Mouse (Mus musculus) midbrain, embryonic 13.5 days (tissue): ENCODE measurements around the gene Hand2. TPM values are rescaled to one million over a fixed set of nuclear protein-coding genes. Genes with fewer than 3 reads are reported as not detected.

Experiments
- ATAC-seq: fragments of 200-750 bp; cut with Nextera tagmentation; 2 replicates; pipeline ENCODE4 v1.8.0; 2017; ENCODE audit warnings: mild to moderate bottlenecking, moderate TSS enrichment, moderate library complexity
- H3K27ac ChIP-seq: fragments of 300-500 bp; sonication (generic); 2 replicates; pipeline ENCODE4 v1.5.1; 2015; ENCODE audit warnings: inconsistent platforms, mild to moderate bottlenecking, moderate library complexity
- H3K27me3 ChIP-seq: fragments of 300-500 bp; sonication (generic); 2 replicates; pipeline ENCODE4 v1.6.1; 2015; ENCODE audit warnings: mild to moderate bottlenecking, inconsistent platforms
- H3K36me3 ChIP-seq: fragments of 300-500 bp; sonication (generic); 2 replicates; pipeline ENCODE4 v1.6.1; 2015; ENCODE audit warnings: mild to moderate bottlenecking, inconsistent platforms
- H3K4me1 ChIP-seq: fragments of 300-500 bp; sonication (generic); replicated peaks from 2 replicates; pipeline ENCODE4 v1.6.1; 2015; ENCODE audit warnings: inconsistent platforms
- H3K4me2 ChIP-seq: fragments of 300-500 bp; sonication (generic); replicated peaks from 2 replicates; pipeline ENCODE4 v1.6.1; 2015; ENCODE audit warnings: moderate library complexity, mild to moderate bottlenecking, inconsistent platforms
- H3K4me3 ChIP-seq: fragments of 300-500 bp; sonication (generic); replicated peaks from 2 replicates; pipeline ENCODE4 v1.5.1; 2015; ENCODE audit warnings: mild to moderate bottlenecking, inconsistent platforms
- H3K9ac ChIP-seq: fragments of 300-500 bp; sonication (generic); replicated peaks from 2 replicates; pipeline ENCODE4 v1.6.1; 2015; ENCODE audit warnings: mild to moderate bottlenecking, inconsistent platforms
- H3K9me3 ChIP-seq: fragments of 300-500 bp; sonication (generic); 2 replicates; pipeline ENCODE4 v1.6.1; 2016; ENCODE audit warnings: mild to moderate bottlenecking, inconsistent platforms
- WGBS: fragments of 180-500 bp; shearing (Covaris S2); methylation state at CpG from one replicate; pipeline ENCODE4 v1.1.7; 2015; 5-methylcytosine and 5-hydroxymethylcytosine counted together
- polyA plus RNA-seq: library from polyadenylated mRNA; unstranded; fragments of >200 nt; fragmentation: Nextera tagmentation; extraction: Ambion mirVana; gene quantifications from 2 replicates; pipeline ENCODE4 v1.2.1, GENCODE M21; 2015

The Hand2 gene
- polyA plus RNA-seq = not detected in 2 replicates

DNA sequence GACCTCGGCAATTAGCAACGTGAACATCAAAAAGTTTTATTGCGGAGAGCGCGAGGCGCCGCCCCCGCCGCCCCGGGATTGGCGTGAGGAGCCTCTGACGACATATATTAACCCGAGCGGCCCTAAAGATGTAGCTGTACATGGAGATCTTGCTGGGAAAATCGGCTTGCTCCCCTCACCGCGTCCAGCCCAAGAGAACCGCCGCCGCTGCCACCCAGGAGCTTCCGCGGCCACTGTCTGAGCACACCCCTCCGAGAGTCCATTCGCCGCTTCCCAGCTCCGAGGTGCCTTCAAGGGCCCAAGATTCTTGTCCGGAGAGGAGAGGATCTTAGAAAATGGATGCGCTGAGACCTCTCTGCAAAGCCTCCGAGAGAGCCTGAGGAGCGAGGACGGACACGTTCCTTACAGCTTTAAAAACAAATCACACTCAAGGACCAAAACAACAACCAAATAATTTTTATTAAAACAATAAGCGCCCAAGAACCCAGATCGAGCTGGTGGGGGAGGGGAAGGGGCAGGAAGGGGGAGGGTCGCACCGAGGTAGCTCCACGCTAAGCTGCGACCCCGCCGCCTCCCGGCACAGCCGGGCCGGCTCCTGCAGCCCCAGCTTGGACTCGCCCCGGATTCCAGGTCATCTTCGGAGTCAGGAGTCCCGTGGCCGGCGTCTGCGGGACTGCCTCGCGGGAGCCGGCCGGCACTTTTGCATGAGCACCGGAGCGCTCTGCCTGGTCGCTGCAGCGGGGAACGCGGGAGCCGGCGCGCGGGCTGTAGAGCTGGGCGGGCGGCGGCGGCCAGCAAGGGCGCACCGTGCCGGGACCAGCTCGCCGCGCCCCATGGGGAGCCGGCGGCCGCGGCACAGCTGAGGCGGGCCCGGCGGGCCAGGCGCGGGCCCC lies at the start of gene Hand2:
Gene Hand2, plus strand, starts transcription at position 133 of the 893 bp plus-strand sequence.
- Histone ChIP-seq H3K27ac (no peak within 1 kb of the TSS), H3K4me2 (peak within 1 kb of the TSS; percentile 58), H3K4me3 (peak within 1 kb of the TSS; percentile 37), H3K9me3 (no peaks in the 10 kb centered on the region), H3K9ac (peak within 1 kb of the TSS; percentile 36; the same call in 1 of the 2 replicates), H3K4me1 (peaks cover 15% of the 10 kb centered on the region), H3K27me3 (peaks cover 96% of the 10 kb centered on the region), H3K36me3 (no peaks in the 10 kb centered on the region)
- under 1% methylated on average over 72 of the region's 83 CpGs for WGBS
- peak; percentile 72 for ATAC-seq

DNA sequence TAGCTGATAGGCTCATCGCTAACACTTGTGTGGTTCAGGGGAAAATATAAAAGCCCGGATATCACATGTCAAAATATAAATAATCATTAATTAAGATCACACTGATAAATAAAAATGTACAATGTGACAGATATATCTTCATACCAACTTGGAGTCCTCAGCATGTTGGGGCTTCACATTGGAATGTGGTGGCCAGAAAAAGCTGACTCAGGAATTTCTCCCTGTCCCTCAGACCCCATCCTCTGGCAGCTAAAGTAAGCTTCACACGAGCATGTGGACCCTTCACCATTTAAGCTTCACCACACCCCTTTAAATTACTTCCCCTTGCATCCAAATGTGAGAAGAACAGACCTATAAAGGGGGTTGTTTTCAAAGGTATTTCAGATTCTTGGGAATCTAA lies 47.7 kb upstream of the Hand2 start:
- 78% methylated on average over 3 of the region's 3 CpGs for WGBS
- Histone ChIP-seq H3K27ac (no peak overlapping the region), H3K9ac (no peak overlapping the region), H3K9me3 (no peaks in the 10 kb centered on the region), H3K4me2 (no peak overlapping the region), H3K4me3 (no peak overlapping the region), H3K36me3 (no peaks in the 10 kb centered on the region), H3K27me3 (no peaks in the 10 kb centered on the region), H3K4me1 (no peaks in the 10 kb centered on the region)
- ATAC-seq = no peak

DNA sequence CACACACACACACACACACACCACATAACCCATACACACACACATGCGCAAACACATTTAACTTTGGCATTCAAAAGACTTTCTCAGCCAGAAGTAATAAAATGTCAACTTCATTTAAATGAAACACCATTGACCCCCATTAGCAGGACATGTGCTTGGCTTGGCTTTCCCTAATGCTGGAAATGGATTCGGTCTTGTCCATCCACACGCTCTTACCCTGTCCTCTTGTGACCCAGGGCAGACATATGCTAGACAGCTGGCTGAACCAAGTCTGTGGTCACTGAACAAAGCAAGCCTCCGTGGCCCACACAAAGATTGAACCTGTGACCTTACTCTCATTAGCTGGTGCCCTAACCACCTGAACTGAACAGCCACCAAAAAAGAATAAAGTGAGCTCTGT lies 27.3 kb upstream of the Hand2 start:
- Histone ChIP-seq H3K9me3 (no peaks in the 10 kb centered on the region), H3K4me3 (no peak overlapping the region), H3K4me1 (no peaks in the 10 kb centered on the region), H3K27ac (no peak overlapping the region), H3K27me3 (no peaks in the 10 kb centered on the region), H3K36me3 (no peaks in the 10 kb centered on the region), H3K9ac (no peak overlapping the region), H3K4me2 (no peak overlapping the region)
- no peak for ATAC-seq
- 75% methylated on average over 4 of the region's 4 CpGs for WGBS

DNA sequence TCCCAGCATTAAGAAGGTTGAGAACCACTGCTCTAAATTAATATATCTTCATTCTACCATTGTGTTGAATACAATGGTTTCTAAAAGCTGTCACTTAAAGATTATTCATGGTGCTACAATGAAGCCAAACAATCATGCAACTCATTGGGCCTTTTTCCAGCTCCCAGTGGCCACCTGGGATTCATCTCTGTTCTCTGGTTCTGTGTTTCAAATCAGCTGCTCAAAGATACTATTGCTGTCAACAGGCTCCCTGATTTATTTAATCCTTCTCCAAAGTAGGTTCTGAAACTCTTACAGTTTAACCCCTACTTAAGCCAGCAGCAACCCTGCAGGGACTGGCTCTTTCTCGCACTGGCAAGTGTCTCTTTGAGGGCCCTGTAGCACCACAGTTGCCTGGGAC lies 17.3 kb upstream of the Hand2 start:
- no peaks in the 10 kb centered on the region for H3K36me3 ChIP-seq
- no peak overlapping the region for H3K27ac ChIP-seq
- H3K9me3 ChIP-seq = no peaks in the 10 kb centered on the region
- ATAC-seq = no peak
- peaks cover 17% of the 10 kb centered on the region for H3K27me3 ChIP-seq
- H3K4me1 ChIP-seq = no peaks in the 10 kb centered on the region
- H3K4me3 ChIP-seq = no peak overlapping the region
- H3K4me2 ChIP-seq = no peak overlapping the region
- WGBS = 30% methylated on average over 1 of the region's 1 CpGs
- no peak overlapping the region for H3K9ac ChIP-seq

DNA sequence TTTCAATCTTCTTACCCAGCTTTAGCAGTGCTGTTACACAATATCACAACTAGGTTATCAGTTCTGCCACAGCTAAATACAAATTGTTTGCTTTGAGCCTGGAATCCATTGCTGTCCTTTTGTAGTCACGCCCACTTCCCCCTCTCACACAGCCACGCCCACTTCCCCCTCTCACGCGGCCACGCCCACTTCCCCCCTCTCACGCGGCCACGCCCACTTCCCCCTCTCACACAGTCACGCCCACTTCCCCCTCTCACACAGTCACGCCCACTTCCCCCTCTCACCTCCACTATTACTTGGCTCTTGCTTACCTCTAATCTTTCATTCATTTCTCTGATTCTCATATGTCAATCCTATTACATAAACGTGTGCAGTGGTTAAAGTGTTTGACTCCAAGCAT lies 15.8 kb upstream of the Hand2 start:
- 57% methylated on average over 11 of the region's 11 CpGs for WGBS
- Histone ChIP-seq H3K27me3 (peaks cover 25% of the 10 kb centered on the region), H3K27ac (no peak overlapping the region), H3K4me1 (no peaks in the 10 kb centered on the region), H3K4me2 (no peak overlapping the region), H3K9me3 (no peaks in the 10 kb centered on the region), H3K4me3 (no peak overlapping the region), H3K36me3 (no peaks in the 10 kb centered on the region), H3K9ac (no peak overlapping the region)
- no peak for ATAC-seq

DNA sequence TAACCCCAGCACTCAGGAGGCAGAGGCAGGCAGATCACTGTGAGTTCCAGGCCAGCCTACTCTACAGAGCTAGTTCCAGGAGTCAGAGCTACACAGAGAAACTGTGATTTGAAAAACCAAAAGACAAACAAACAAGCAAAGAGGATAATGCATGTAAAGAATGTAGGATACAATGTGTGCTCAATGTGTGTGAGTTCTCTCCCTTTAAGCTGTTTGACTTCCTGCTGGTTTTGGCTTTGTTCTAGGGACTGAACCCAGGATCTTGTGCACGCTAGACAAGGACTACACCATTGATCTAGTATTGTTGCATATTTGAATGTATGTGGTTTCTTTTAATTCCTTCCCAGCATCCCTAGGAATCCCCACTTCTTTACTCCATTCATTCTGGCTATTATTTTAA lies 14.3 kb upstream of the Hand2 start:
- Histone ChIP-seq H3K4me2 (no peak overlapping the region), H3K4me3 (no peak overlapping the region), H3K9me3 (no peaks in the 10 kb centered on the region), H3K9ac (no peak overlapping the region), H3K4me1 (no peaks in the 10 kb centered on the region), H3K27me3 (peaks cover 36% of the 10 kb centered on the region), H3K27ac (no peak overlapping the region), H3K36me3 (no peaks in the 10 kb centered on the region)
- WGBS = 11% methylated on average over 1 of the region's 1 CpGs
- ATAC-seq = no peak

DNA sequence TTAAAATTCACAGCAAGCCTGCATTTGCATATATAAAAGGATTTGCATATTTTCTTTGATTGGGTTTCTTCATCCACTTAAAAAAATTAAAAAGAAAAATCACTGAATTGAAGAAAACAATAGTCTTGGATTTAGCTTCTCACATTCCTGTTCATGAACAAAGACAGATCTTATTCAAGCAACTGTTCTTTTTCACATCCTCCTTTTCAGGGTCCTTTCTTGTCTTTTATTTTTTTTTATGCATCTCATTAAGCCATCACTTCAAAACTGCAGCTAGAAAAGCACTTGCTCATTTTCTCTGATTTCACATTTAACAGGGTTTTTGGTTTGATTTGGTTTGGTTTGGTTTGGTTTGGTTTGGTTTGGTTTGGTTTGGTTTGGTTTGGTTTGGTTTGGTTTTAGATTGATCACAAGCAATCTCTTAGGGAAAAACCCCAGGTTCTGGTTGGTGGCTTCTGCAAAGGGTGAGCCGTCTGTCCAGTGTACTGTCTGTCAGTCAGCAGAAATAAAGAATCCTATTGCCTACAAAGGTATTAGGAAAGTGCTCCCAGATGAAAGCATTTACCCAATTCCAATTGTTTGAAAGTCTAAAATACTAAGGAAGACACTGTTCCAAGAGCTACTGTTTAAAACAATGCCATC lies 10.8 kb upstream of the Hand2 start:
- Histone ChIP-seq H3K4me3 (no peak overlapping the region), H3K27ac (no peak overlapping the region), H3K4me1 (peaks cover 7% of the 10 kb centered on the region), H3K27me3 (peaks cover 69% of the 10 kb centered on the region), H3K36me3 (no peaks in the 10 kb centered on the region), H3K9me3 (no peaks in the 10 kb centered on the region), H3K9ac (no peak overlapping the region), H3K4me2 (no peak overlapping the region)
- WGBS = 0% methylated on average over 1 of the region's 1 CpGs
- no peak for ATAC-seq

DNA sequence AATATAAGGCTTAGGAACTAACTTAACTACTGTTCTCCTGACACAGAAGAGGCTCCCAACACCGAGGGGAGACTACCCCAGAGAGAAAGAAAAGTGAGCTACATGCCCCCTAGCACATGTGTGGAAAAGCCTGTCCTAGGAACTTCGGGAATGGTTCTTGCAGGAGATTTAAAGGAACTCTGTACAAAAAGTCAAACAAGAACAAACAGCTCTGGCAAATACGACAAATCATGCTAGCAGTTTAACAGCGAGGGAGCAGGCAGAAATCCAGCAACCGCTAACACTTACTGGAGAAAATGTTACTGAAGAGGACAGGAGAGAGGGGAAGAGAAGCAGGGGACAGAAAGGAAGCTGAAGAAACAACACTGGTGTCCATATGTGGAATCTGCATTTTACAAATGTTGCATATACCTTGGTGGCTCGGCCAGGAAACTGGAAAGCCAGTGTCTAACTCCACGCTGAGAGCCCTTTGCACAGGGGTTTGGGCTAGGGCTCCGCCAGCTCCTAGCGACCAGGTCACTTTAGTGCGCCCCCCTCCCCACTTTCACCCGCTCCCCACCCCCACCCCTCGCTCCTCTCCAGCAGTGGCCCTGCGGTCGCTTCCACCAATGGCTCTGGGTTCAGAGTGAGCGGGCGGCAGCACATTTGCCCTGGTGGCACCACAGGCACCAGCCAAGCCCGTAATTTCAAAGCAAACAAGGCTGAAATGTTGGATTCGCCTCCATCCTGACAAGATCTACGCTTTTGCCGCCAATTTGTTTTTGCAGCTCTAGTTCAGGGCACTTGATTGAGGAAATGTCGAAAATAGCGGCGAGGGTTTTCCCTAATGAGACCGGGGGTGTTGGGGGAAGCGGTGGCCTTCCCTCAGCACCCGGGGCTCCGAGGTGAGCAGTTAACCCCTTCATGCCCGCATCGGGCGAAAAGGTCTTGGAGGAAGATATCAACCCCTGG lies 8.5 kb upstream of the Hand2 start:
- peaks cover 7% of the 10 kb centered on the region for H3K4me1 ChIP-seq
- no peaks in the 10 kb centered on the region for H3K9me3 ChIP-seq
- peak; percentile 60 for ATAC-seq
- no peaks in the 10 kb centered on the region for H3K36me3 ChIP-seq
- under 1% methylated on average over 30 of the region's 30 CpGs for WGBS
- peak overlapping the region; percentile 23 for H3K4me2 ChIP-seq
- H3K27me3 ChIP-seq = peaks cover 86% of the 10 kb centered on the region
- no peak overlapping the region for H3K9ac ChIP-seq
- H3K27ac ChIP-seq = no peak overlapping the region
- H3K4me3 ChIP-seq = peak overlapping the region; percentile 12; the same call in 1 of the 2 replicates

DNA sequence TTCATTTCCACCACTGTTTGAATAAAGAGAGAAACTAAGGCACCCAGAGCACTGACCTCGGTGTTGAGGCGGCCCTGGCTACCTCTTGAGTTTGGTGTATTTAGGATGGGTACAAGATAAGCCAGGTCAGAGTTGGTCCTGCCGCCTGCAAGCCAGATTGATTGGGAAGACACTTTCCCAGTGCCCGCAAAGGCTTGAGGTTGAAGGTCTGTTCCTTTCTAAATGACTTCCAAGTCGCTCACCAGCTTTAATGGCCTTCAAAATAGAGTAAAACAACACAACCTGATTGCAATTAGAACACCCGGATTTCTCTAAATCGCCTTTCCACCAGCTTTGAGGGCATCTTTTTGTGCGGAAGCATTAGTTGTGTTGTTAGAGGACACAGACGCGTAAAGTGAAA lies 7.2 kb upstream of the Hand2 start:
- Histone ChIP-seq H3K36me3 (no peaks in the 10 kb centered on the region), H3K4me1 (peaks cover 7% of the 10 kb centered on the region), H3K27ac (no peak overlapping the region), H3K4me2 (no peak overlapping the region), H3K9me3 (no peaks in the 10 kb centered on the region), H3K9ac (no peak overlapping the region), H3K4me3 (no peak overlapping the region), H3K27me3 (peaks cover 88% of the 10 kb centered on the region)
- WGBS = 4% methylated on average over 10 of the region's 10 CpGs
- no peak for ATAC-seq

DNA sequence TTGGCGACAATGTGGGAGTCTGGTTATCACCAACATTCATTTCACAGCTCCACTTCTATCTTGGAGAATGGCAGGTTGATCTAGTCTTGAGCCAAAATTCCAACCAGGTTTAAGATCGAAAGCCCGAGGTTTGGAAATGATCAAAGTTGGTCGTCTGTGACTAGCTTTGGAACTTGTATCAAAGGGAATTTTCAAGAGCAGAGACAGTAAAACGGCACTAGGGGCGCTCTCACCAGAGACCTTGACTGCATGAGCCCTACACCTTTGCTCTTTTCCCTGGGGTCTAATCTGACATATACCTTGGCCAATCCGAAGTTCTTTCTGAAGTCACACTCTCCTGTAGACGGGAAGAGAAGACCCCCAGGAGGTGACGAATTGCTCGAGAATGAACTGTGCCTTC lies 6.6 kb upstream of the Hand2 start:
- peaks cover 88% of the 10 kb centered on the region for H3K27me3 ChIP-seq
- no peak overlapping the region for H3K4me2 ChIP-seq
- no peak overlapping the region for H3K9ac ChIP-seq
- ATAC-seq = no peak
- no peaks in the 10 kb centered on the region for H3K36me3 ChIP-seq
- H3K9me3 ChIP-seq = no peaks in the 10 kb centered on the region
- peaks cover 7% of the 10 kb centered on the region for H3K4me1 ChIP-seq
- H3K4me3 ChIP-seq = no peak overlapping the region
- H3K27ac ChIP-seq = no peak overlapping the region
- WGBS = 1% methylated on average over 10 of the region's 10 CpGs

DNA sequence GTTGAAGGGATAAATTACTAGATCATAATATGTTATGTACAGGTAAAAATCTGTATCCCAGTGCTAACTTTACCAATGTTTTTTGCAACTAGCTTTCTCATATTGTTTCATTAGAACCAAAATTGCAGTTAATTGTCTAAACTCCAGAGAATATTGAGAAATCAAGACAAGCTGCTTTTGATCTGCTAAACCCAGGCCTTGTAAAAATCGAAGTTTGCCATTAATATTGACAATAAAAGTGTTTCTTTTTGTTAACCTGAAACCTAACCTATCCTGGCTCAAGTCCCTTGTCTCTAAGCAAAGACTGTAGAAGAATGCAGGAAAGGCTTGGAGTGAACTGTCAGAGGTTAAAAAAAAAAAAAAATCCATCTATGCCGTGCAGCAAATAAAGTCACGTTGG lies 5.3 kb upstream of the Hand2 start:
- H3K36me3 ChIP-seq = no peaks in the 10 kb centered on the region
- H3K9me3 ChIP-seq = no peaks in the 10 kb centered on the region
- H3K4me1 ChIP-seq = peaks cover 7% of the 10 kb centered on the region
- 3% methylated on average over 3 of the region's 3 CpGs for WGBS
- H3K9ac ChIP-seq = no peak overlapping the region
- no peak overlapping the region for H3K4me2 ChIP-seq
- H3K27me3 ChIP-seq = peaks cover 95% of the 10 kb centered on the region
- H3K27ac ChIP-seq = no peak overlapping the region
- ATAC-seq = no peak
- H3K4me3 ChIP-seq = no peak overlapping the region

DNA sequence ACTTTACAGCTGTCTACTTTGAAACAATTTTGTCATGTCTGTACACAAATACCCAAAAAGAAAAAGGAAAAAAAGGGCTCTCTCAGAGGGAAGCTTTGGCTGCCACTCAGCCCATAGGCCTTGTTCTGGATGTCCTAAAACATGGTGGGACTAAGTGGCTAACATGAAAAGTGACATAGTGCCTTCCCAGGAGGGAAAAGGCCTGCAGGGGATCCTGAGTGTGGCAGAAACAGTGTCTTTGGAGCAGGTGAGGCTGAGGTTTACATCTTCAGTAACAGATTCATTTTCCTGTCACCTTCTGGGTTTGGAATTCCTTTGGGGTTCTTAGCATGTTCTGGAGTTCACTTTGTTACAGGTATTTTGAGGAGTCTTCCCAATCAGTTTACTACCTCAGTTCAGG lies 3.7 kb upstream of the Hand2 start:
- Histone ChIP-seq H3K4me1 (peaks cover 20% of the 10 kb centered on the region), H3K4me3 (no peak overlapping the region), H3K4me2 (no peak overlapping the region), H3K27me3 (peaks cover 98% of the 10 kb centered on the region), H3K27ac (no peak overlapping the region), H3K9me3 (no peaks in the 10 kb centered on the region), H3K9ac (no peak overlapping the region), H3K36me3 (no peaks in the 10 kb centered on the region)
- no peak for ATAC-seq
